Mouse (Mus musculus) layer of hippocampus, adult 8-10 months (tissue): ENCODE measurements at regions not wholly inside any gene's neighbourhood (a gene's known extent, or its start where the extent isn't known, plus 50 kb on each side); places are given as distances from the start of the nearest gene placed in this dataset.
A peak's percentile ranks its signal among the peaks of the same experiment; 100 is the strongest.
"Not testable (repeated sequence)": the region's sequence is repeated elsewhere in the genome, so short reads cannot be mapped to it uniquely, and the experiment has no call there.

ENCODE experiments used
- DNase-seq, 2 experiments: peaks; one replicate each; pipeline ENCODE4 v3.0.0; 2022; ENCODE audit warnings: low spot score in 2 of 2

DNA sequence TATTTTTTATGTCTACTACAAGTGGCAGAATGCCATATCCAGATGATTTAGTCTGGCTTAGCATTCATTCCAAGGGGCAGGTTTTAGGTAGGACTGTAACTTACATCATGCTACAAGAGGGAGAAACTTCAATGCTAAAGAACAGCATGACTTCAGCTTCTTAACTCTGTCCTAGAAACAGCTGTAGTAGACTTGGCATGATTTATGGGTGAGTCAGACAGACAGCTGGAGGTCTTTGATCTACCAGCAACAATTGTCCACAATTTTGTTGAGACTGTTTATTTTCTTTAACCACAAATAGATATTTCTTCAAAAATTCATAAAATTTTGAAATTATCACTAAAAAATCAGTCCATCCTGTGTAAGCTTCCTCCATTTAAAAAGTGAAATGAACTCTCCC is 781.7 kb upstream of the Man1a start:
- no peak for DNase-seq

DNA sequence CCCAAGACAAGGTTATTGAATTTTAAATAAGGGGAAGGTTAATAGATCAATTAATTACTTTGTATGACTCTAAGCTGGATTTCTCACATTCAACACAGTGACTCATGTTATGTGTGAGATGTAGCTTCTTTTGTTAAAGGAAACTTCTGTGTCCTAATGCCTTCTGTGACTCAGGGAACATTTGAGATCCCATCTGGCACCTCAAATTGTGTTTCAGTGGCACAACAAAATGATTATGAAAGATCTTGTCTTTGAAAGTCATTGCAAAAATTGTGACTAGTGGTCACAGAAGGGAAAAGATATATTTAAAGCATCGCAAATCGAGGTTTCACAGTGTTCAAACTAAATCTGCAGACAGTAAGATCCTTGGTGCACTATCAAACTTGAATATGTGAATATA is 765.2 kb upstream of the Man1a start:
- DNase-seq = peak; percentile 46 to 49

DNA sequence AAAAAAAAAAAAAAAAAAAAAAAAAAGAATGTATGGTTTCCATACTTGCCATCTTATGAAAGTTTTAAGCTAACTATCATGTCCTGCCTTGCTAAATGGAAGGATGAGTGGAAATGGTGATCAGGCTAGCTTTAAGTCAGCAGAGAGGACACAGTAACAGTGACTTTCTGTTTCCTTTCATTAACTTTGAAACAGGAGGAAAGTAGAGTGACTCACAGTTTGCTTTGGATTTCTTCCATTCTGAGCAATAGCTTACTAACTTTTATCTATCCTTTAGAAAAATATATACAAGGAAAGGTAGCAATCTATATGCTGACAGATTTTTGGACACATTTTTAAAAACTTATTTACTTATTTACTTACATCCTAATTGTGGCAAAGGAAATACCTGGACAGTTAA is 762.6 kb upstream of the Man1a start:
- no peak for DNase-seq

DNA sequence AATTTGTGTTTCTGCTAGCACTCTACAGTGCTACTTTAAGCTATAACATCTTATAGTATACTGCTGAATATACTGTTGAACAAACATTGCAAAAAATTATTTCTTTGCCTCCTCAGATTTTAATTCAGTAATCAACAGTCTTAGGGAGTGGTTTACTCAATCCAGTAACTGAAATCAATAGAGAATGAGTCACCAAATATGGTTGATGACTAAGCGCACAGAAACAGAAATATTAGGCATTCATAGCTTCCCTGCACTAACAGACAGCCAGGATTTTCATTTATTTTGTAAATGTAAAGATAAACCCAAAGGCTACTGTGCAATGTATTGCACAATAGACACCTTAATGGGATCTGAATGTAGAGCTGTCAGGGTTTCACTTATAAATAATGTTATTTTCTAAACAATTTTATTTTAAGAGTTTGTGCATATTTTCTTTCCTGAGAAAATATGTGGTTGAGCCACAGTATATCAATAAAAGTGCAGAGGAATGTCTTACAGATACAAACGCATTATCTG is 738.3 kb upstream of the Man1a start:
- DNase-seq = no peak

DNA sequence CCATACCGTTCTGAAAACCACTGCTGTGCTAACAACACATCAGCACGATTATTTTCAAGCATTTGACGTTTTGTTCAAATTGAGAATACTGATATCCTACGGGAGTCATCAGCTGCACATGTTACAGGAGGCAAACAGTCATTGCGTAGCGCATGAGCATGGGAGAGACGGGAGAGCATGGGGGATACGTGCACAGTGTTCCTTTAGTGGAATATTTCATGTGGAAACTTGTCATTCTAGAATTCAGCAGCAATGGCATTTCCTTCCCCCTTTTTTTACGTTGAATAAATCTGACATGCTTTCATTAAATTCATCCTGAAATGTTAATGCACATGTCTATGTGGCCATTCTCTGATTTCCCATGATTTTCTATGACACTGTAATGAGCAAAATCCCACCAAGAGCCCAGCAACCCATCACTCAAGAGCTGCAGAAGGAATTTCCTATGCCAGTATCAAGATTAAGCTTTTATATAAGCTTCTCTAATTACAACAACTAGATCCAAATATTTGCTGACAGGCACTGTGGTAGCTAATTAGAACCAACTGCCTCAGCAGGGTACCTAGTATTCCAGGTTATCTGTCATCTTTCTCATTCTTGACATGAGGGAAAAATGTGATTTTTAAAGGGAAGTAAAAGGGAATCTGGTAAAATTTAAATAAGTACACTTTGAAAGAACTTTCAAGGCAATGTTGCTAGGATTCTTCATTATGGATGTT is 723.2 kb upstream of the Man1a start:
- DNase-seq = no peak

DNA sequence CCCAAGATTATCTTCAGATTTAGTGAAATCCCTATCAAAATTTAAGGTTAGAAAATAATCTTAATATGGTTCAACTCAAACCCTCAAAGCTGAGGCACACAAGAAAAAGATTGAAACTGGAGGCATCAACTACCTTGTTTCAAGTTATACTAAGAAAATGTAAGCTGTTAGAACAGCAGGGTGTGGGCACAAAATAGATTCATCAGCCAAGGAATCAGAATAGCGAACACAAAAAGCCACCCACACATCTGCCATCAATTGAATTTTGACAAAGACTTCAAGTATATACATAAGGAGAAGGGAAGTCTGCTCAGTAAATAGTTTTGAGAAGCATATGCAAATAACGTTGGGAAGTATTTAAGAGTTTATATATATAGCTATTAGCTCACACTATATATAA is 720.9 kb upstream of the Man1a start:
- DNase-seq = peak; percentile 11 to 13

DNA sequence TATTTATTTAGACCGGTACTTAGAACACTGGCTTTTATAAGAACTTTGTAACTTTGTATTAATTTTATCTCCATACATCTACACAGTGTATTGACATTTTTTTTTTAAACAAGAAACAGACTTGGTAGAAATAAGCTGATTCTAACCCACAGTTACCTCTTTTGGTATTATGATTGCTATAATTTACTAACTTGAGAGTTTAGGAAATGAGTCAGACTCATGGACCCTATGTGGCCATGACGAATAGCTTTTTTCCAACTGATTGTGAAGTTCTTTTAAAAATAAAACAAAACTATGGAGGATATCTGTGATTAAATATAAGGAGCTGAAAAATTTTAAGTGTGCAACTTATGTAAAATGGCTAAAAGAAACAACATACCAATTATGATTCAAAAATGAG is 684.7 kb upstream of the Man1a start:
- DNase-seq = no peak

DNA sequence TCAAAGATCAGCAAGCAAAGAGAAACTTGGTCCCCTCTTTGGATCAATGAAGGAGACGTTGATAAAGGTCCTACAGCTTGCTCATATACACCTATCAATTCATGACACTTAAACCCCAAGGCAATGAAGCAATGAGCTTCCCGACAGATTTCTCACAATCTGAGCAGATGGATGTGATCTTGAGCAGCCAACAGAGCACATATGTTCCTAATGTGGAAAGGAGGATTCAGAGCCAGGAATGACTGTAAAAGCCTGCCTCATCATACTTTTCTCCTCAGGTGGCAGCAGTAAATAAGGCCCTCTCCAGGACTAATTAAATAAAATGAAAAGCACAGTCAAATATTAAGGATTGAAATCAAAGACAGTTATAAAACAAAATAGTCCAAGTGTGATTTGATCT is 672.8 kb upstream of the Man1a start:
- DNase-seq = peak; percentile 11 to 38

DNA sequence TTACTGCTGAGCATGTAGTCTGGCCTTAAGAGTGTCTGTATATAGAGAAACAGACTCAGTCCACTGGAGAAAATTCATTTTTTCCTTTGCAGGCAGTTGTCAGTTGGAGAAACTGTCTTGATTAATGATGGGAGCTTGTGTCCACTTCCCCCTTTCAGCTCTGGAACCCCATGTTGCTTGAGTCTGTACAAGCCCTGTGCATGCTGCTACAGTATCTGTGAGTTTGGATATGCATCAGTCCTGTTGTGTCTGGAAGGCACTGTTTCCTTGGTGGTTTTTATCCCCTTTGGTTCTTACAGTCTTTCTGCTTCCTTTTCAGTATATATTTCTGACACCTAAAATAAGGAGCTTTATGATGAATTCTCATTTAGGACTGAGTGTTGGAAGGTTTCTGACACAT is 660.7 kb upstream of the Man1a start:
- no peak for DNase-seq

DNA sequence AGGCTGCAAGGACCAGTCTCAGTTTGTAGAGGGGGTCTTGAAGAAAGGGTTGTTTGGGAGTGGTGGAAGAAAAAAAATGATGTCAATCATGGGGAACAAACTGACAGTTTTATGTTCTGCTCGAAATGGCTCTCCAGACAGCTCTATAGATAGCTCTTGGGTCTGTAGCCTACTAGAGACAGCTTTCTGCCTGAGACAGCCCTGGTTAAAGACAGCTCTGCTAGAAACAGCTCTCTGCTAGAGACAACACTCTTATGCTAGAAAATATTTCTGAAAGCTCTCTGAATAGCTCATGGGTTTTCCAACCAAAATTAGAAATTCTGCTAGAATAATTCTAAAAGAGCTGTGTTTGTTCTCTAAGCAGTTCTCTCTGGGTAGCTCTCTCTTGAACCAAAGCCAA is 636.3 kb upstream of the Man1a start:
- DNase-seq = no peak

DNA sequence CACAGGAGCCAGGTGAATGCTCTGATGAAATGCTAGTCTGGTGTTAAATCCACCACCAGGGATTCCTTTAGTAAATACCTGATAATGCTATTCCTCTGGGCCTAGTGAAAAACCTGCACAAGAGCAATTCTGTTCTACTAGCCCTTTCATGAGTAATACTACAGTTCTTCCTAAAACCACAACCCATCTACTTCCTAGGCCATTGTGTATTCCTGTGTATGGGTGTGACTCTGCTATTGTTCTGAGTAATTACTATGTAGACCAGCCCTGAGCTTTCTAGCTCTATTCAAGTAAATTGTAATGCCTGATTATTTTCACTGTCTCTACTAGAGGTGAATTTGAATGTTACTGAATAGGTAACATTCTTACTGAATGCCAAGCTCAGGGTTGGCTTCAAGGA is 591.4 kb upstream of the Man1a start:
- DNase-seq = not testable (repeated sequence)
